Mouse (Mus musculus) left cerebral cortex, postnatal 4 days (tissue): ENCODE measurements at regions not wholly inside any gene's neighbourhood (a gene's known extent, or its start where the extent isn't known, plus 50 kb on each side); places are given as distances from the start of the nearest gene placed in this dataset.

Experiments
- DNase-seq: peaks from one replicate; pipeline ENCODE4 v3.0.0-alpha.2; 2022
- intact Hi-C: fragments of 180-260 bp; cut with DNase I; formaldehyde crosslinking; loops from one replicate; pipeline ENCODE4 v1.15.1; 2025

DNA sequence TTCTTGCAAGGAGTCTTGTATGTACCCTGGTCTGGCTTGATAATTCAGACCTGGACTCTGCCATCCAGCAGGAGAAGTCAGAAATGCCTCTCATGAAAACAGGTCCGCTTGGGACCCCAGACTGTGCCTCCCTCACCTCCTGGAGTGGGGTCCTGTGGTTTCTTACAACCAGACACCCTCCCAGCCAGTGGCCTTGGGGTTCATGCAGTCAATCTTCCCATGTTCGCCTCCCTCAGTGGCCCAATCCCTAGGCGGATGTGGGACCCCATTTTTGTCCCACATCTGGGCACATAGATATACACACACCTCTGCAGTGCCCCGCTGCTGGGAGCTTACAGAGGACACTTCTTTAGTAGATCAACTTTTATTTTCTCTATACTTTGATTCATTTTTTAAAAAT is 217.7 kb downstream of the Lrfn2 start:
- no peak for DNase-seq
- intact Hi-C loops: no loop called here

DNA sequence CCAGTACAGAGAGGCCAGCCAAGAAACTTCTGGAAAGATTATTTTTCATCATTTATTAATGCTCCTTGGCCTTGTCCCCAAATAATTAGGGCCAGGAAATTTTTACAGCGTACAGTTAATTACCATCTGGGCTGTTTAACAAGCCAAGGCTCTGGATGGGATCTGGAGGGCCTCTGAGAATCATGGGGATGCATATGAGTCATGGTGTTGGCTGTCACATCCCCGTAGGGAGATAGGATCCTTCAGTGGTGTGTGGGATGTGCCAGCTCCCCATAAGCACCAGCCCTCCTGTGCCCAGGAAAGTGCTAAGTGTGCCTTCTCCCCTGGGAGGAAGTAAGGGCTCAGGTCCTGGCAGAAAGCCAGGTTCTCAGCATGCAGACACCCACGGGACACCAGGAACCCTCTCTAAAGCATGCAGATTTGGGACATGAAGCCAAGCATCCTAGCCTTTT is 218.8 kb downstream of the Lrfn2 start:
- peak; percentile 51 for DNase-seq
- intact Hi-C loops: no loop called here

DNA sequence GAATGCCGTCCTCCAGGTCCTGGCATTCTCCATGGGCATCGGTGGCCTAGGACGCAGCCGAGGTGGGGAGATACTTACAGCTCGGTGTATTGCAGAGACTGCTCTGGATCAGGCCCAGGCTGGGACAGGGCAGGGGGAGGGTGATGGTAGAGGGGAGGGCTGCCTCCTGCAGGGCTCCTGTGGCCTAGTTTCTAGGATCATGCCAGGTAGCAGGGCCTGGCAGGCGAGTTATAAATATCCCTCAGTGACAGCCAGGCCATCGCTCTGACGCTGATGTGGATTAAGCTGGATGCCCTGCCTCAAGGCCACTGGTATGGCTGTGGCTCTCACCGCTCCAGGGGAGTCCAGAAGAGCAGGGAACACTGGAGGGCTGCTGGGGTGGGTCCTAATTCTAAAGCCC is 221.8 kb downstream of the Lrfn2 start:
- intact Hi-C loops: no loop called here
- no peak for DNase-seq

- intact Hi-C loops: no loop called here
- no peak for DNase-seq
Observed at GRCm38 (mm10) chr17:49155001-49155515, 222.9 kb downstream of the Lrfn2 start.

DNA sequence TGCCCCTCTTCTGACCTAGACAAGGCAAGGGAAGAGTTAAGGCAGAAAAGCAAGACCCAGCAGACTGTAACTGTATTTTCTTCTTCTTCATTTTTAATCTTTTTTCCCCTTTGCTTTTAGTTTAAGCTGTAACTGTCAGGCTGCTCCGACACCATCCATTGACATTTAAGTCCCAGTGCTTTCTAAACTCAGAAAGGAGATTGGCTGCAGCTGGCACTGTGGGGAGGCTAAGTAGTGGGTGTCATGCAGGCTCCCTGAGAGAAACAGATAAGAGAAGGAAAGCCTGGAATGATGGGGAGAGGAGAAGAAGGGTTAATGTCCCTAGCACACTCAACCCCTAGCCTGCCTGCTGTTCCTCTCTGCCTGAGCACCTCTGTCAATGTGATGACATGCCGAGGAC is 225.4 kb downstream of the Lrfn2 start:
- no peak for DNase-seq
- intact Hi-C loops: no loop called here

DNA sequence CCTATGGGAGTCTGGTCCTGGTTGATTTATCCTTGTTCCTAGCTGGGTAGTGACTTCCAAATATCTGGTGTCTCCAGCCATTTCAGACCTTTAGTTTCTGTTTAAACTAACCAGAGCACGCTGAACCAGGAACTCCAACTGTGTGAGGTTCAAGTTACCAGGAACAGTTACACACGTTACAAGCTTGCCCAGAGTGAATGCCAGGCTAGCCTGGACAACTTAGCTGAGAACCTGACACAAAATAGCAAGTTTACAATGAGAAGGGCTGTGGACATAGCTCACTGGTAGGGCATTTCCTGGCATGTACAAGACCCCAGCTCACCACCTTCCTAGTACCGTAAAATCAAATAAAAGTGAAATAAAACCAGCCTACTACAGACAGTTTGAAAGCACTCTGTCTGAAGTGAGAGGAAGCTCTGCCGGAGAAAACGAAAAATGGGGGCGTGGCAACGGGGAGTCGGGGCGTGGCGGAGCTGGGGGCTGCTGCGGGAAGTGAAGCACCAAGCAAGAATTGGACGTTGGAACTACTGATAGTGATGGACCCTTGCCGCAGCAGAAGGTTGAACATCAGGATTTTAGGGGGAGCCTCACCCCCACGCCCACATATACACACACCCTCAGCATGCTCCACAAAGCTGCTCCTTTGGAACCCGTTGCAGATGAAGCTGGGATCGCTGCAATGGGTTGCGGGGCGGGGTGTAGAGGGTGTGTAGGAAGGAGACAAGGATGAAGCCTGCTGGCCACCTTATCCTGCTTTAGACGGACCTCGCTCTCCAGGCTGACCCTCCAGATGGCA is 239.3 kb downstream of the Lrfn2 start:
- intact Hi-C loops: loop anchor here (5.0 kb wide), 1 partner anchor 239 kb away; the partner anchor contains the start of gene Lrfn2
- peak; percentile 32 for DNase-seq

GRCm38 (mm10) chr17:49172052-49172799 is 240.0 kb downstream of the Lrfn2 start:
- DNase-seq: peak; percentile 17
- intact Hi-C loops: loop anchor here (5.0 kb wide), 1 partner anchor 240 kb away; the partner anchor contains the start of gene Lrfn2

GRCm38 (mm10) chr17:49172800-49173150 is 240.6 kb downstream of the Lrfn2 start:
- intact Hi-C loops: loop anchor here (5.0 kb wide), 1 partner anchor 240 kb away; the partner anchor contains the start of gene Lrfn2
- peak; percentile 38 for DNase-seq

DNA sequence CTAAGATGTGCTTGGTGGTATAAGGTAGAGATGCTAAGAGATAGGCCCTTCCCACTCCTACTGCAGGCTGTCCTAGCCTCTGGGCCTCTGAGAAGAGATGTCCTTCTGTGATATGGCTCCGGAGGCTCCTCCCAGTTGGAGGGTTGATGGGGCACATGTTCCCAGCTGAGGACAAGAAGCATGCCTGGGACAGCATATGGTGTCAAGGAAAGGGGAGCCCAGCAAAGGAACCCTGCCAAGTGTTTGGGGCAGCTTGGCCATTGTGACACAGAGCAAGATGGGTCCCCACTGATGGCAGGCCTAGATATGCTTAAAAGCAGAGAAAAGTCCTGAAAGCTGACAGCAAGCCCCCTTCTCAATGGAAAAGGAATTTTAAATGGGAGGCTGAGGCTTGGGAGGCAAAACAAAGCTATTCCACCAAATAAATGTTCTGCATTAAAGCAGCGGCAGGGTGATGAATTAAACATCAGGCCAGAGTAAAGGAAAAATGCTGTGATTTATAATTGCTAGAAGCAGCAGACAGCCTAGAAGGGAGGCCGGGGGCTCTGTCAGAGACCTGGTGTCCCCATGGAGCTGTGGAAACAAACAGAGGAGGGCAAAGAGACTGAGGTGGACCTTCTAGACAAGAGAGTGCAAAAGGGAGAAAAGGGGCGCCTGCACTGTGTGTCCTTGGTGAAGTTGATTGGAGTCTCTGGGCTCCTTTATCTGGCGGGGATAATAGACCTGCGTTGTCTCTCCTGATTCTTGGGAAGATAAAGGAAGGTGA is 246.0 kb downstream of the Lrfn2 start:
- intact Hi-C loops: no loop called here
- peak; percentile 72 for DNase-seq

DNA sequence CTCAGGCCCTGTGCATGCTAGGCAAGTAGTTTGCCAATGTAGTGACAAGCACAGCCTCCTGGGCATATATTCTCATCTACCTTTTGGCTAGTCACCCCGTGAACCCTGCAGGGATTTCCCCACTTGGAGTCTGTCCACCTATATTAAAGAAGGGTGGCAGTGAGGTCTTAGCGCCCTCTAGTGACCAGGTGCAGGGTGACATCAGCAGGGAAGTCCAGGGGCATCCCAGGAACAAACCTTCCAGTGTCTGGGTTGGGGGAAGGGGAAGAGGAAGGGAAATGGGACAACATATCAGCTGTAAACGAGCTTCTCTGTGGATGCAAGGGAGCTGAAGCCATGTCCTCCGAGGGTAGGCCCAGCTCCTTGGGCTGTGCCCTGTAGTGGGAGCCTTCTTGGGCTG is 245.7 kb upstream of the Mocs1 start:
- no peak for DNase-seq
- intact Hi-C loops: no loop called here

DNA sequence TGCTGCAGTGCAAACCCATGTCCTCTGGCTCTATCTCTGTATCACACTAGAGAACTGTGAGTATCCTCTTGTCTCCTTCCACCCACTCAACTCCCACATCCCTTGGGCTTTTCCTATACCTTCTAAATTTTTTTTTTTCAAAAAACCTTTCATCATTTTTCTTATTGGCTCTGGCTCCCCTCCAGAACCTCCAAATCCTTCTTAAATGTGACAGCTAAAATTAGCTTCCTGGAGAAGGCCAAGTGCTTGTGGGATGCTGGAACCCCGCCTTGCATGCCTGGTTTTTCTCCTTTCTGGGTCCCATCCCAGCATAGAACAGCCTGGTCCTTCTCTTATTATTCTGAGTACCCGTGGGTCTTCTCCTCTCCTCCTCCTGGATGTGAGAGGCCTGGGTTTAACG is 244.2 kb upstream of the Mocs1 start:
- DNase-seq: no peak
- intact Hi-C loops: no loop called here

DNA sequence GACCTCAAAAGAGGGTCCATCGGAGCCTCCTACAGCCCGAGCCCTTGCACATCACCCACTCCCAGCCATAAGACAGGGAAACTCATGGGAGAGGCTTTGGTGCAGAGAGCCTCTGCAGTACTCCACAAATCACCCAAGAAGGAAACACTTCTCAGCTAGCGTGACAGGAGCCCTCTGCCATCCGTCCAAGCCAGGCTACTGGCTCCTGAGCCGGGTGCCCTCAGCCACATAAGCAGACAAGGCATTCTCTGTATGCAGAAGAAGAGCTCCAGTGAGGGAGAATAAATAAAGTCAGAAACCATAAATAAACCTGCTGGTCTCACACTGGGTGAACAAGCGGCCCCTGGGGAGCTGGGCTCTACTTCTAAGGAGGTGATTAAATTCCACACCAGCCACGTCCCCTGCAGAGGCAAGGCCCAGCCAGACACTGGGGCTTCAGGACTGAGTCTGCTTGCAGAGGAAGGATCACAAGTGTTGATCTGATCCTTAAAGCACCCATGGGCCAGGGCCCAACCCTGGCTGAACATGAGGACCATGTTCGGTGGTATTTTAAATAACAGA is 243.0 kb upstream of the Mocs1 start:
- DNase-seq: no peak
- intact Hi-C loops: no loop called here

DNA sequence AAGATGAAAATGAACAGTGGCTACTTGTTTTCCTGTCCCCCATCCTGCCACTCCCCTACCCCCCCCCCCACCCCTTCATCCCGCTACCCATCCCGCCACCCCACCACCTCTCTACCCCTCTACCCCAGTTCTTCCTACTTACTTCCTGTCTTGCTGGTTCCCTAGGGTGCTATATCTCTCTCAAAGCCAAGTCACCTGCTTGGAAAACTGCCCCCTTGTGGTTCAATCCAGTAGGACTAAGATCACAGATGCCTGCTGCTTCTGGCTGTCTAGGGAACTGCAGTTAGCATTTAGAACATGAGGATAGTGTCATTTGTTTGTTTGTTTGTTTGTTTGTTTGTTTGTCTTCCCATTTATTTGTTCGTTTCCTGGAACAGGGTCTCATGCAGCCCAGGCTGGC is 238.4 kb upstream of the Mocs1 start:
- DNase-seq: peak; percentile 55
- intact Hi-C loops: loop anchor here (10.0 kb wide), 1 partner anchor 205 kb away; no protein-coding TSS in a partner anchor

DNA sequence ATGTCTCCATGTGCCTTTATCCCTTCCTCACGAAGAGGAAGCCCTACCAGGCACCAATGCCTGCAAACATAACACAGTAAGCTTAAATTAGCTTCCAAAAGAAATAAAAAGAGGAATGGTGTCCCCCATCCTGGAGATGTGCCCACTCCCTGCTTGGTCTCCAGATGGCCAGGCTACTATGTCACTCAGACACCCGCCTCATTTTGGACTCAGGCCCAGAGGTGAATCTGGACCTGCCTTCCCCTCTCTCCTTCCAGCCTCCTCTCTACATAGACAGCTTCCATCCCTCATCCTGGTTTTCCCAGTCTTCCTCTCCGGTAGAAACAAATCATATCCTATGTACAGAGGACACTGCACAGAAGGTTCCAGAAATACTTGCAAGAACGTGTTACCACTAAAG is 237.8 kb upstream of the Mocs1 start:
- DNase-seq: peak; percentile 94
- intact Hi-C loops: loop anchor here (10.0 kb wide), 1 partner anchor 204 kb away; no protein-coding TSS in a partner anchor

DNA sequence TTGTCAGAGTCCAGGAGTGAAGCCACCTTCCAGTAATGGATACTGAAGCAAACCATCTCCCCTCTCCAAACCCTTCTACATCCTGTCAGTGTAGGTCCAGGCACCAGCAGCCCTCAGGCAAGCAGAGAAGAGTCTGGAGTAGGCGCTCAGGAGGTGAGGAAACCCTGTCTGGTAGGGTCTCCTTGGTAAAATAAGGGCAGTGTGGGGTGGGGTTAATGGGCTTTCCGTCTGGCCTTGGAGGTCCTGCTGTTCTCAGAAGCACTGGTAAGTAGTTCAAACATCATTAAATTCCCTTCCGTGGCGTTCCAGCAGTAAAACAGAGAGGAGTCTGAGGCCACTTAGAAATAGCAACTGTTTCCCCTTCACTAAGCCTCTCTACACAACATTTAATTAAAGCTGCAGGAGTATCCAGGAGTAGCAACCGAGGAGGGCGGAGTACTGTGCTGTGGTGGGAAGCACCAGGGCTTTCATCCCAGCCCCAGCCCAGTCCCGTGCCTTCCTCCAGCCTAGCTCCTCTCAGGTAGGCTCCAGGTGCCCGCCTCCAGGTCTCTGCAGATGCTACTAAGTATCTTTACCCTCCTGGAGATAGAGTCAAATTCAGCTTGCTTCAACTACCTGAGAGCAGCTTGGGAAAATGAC is 232.0 kb upstream of the Mocs1 start:
- DNase-seq: no peak
- intact Hi-C loops: loop anchor here (10.0 kb wide), 1 partner anchor 199 kb away; no protein-coding TSS in a partner anchor

- intact Hi-C loops: no loop called here
- DNase-seq: peak; percentile 85
Observed at GRCm38 (mm10) chr17:49201495-49201894, 226.7 kb upstream of the Mocs1 start.

DNA sequence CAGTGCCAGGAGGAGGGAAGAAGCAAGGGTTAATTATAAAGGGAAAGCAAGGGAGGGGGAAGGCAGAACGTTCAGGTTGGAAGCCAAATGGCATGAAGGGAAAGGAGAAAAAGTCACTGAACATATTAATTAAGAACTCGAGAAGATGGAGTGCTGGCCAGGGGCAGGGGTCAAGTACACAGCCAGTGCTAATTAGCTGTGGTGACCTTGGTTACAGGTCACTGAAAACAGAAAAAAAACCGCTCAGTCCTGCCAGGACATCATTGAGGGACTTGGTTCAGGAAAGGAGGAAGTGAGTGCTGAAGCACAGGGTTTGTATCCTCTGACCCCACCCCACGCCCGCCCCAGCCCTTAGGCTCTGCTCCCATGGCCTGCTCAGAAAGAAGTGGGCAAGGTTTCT is 223.1 kb upstream of the Mocs1 start:
- DNase-seq: no peak
- intact Hi-C loops: no loop called here

DNA sequence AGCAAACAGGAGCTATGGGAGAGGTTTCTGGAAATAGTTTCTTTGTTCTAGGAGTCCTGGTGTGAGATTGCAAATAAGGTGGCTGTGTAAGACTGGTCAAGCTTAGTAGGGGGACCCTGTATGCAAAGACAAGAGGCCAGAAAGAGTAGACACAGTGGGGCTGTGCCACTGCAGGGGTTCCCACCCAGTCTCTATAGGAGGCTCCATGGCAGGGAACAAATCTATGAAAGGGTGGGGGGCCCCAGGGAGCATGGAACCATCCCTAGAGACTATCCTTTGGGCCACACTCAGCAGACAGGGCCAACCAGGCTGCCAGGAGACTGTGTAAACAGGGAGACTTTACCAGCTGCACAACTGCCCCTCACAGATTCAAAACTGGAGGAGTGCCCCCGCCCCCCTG is 222.6 kb upstream of the Mocs1 start:
- intact Hi-C loops: no loop called here
- no peak for DNase-seq

DNA sequence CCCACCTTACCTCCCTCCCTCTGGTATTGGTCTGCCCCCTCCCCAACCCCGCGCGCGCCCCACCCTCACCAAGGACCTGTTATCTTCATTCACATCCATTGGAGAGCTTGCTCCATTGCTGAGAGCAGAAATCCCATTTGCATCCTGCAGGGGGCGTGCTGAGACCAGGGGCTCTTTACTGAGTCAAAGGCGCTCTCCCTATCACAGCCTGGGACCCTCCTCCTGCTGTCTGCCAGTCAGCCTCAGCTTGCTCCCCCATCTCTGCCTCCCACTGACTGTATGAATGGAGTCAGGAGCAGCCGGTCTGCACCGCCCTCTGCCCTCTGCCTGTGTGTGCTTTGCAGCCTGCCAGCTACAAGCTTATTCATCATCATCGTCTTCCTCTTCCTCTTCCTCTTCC is 221.5 kb upstream of the Mocs1 start:
- DNase-seq: peak; percentile 82
- intact Hi-C loops: no loop called here

- peak; percentile 41 for DNase-seq
- intact Hi-C loops: no loop called here
Observed at GRCm38 (mm10) chr17:49208315-49208820, 219.8 kb upstream of the Mocs1 start.
